Mouse (Mus musculus) hindlimb bud, embryonic 11.5 days (tissue): ENCODE data around the gene Cend1.
A peak's percentile ranks its signal among the peaks of the same experiment; 100 is the strongest.

ENCODE experiments used
- DNase-seq: peaks from one replicate; pipeline ENCODE4 v3.0.0-alpha.2; 2012; ENCODE audit warnings: low read depth, low spot score; ENCODE audit errors: extremely low spot score

Gene Cend1

DNA sequence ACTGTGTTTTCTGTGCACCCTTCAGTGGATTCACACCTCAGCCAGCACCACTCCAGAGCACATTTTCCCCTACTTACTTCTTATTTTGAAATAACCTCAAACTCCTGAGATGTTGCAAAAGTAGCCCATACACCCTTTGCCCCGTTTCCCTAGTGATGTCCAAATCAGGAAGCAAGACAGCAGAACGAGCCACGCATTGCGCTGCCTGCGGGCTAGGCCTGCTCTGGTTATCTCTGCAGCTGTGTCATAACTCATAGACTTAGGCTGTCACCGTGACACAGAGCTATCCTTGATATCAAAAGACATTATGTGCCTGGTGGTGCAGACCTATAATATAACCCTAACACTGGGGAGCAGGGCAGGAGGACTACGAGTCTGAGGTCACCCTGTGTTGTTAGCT, 35.1 kb downstream of the Cend1 start:
- DNase-seq, result no peak

DNA sequence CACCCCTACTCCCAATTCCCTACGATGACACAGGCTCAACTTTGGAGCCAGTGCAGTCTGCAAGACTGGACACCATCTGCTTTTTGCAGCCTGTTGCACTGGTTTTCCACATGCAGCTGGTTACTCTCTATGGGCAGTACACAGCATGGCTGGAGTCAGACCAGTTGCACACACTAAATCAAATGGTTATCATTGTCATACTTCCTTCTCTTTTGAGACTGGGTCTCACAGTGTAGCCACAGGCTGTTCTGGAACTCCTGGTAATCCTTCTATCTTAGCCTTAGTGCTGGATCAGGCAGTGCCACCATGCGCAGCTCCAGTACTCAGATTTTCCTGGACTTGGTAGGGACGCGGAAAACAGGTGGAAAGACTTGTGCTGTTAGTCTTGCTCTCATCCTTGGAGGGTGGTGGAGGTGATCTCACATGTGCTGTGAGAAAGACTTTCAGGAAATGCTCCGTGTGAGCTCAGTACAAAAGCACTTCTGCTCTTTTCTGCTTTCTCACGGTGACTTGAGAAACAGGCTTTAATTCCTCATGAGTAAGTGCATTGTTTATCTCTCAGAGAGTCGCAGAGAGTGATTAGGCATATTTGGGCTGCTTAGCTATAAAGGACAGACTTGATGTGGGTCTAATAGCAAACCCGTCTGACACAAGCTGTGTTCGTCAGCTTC, 36.6 kb downstream of the Cend1 start:
- no peak for DNase-seq

DNA sequence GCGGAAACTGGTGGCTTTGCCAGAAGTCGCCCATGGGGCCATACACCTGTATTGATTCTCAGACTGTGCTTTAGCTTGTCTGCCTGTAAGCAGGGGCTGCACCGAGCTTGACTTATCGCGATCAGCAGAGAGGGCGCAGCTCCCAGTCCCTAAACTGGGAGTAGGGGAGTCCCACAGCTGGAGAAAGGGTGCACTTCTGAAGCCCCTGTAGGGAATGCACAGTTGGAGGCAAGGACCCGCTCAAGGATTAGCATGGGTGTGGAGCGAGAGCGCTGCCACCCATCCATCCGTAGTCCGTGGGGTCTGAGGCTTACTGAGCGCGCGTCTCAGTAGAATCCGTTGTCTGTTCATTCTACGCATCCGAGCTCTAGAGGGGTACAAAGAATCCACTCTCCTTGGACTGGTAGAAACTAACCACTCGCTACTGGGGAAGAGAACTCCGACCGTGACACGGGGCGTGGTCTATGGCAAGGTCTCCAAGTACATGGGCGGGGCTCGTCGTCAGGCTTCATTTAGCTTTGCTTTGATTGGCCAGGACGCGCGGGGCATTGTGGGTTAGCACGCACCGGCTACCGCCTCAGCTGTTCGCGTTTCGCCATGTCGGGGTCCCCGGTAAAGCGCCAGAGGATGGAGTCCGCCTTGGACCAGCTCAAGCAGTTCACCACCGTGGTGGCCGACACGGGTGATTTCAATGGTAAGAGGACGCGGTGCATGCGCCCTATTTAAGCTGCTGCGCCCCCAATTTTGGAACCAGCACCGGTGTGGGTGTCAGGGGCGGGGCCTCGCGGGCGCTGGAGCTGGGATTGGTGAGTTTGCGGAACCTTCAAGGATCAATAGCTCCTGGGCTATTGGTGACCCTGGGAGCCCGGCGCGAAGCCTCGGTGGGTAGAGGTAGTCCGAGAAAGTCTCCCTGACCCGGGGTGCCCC, 37.4 kb downstream of the Cend1 start, which contains the start of gene Taldo1:
Taldo1 (plus strand) TSS at position 575 of the 927 bp plus-strand sequence.
- peak; percentile 81 for DNase-seq

GRCm38 (mm10) chr7:141390326-141391259, 38.7 kb downstream of the Cend1 start:
- DNase-seq, result no peak

DNA sequence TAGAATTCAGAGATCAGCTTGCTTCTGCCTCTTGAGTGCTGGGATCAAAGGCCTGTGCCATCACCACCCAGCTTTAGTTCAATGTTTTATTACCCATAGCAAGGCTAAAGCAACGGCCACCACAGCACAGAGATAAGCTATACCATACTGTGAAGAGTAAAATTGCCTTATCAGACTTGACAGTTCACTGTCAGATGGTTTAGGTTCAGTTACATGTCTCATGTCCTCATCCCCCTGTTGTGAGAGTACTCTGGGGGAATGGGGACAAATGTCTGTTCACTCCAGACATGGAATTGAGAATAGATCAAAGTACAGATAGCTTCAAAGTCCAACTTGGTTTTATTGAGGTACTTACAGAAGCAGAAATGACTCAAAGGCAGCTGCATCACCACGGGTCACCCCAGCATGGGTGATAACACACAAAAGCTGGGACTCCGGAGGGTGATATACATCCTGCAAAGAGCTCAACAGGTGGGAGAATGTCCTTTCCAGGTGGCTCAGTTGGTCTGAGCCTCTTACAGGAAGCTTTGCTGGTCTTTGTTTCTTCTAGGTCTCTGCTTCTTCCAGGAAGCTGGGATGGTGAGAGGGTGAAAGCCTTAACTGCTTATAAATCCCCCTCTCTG, 40.7 kb downstream of the Cend1 start:
- DNase-seq, result no peak

- no peak for DNase-seq
Measured at GRCm38 (mm10) chr7:141387807-141388486, 41.3 kb downstream of the Cend1 start.

GRCm38 (mm10) chr7:141381068-141381835, 48.0 kb downstream of the Cend1 start:
- no peak for DNase-seq

DNA sequence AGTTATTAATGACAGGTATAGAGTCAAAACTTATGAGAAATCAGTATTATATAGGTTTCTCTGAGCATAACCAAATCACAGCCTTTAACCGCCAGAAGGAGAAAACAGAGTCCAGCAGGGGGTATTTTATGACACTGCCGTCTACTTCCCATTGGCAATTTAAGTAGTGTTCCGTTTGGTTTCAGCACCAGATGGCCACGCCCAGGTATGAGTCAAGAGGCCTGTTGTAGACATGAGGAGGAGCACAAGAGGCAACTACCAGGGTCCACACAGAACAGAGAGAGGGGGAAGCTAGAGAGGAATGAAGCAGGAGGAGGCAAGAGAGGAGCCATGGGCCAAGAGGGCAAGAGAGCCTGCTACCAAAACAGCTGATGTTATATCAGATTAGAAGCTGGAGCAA, 49.7 kb downstream of the Cend1 start:
- DNase-seq, result no peak
